Mouse (Mus musculus): ENCODE measurements around the gene Plppr4. TPM values are rescaled to one million over a fixed set of nuclear protein-coding genes. Genes with fewer than 3 reads are reported as not detected.

Gene Plppr4
- under 1 TPM in 1 of 4 experiments, not detected in 3; 0.16 TPM for total RNA-seq (2022)

GRCm38 (mm10) chr3:117360528-117360927, at the start of gene Plppr4:
Gene Plppr4, minus strand, starts transcription at chr3:117360876.
- DNase-seq (ENCODE audit: low spot score in 2 of 2) = no peak

GRCm38 (mm10) chr3:117405821-117406220, 45.1 kb upstream of the Plppr4 start:
- no peak for DNase-seq (ENCODE audit: low spot score in 2 of 2)

- DNase-seq (ENCODE audit: low spot score in 2 of 2) = no peak
These were observed 43.1 kb upstream of the Plppr4 start for GRCm38 (mm10) chr3:117403740-117404139.

GRCm38 (mm10) chr3:117366041-117366440, 5.4 kb upstream of the Plppr4 start:
- DNase-seq (ENCODE audit: low spot score in 2 of 2) = no peak

- DNase-seq (ENCODE audit: low spot score in 2 of 2) = no peak
These were observed 772 bp downstream of the Plppr4 start for GRCm38 (mm10) chr3:117359686-117360521.

GRCm38 (mm10) chr3:117358981-117359628, 1.6 kb downstream of the Plppr4 start:
- no peak for DNase-seq (ENCODE audit: low spot score in 2 of 2)

- no peak for DNase-seq (ENCODE audit: low spot score in 2 of 2)
These were observed 3.3 kb downstream of the Plppr4 start for GRCm38 (mm10) chr3:117357367-117357766.

GRCm38 (mm10) chr3:117353940-117354339, 6.7 kb downstream of the Plppr4 start:
- DNase-seq (ENCODE audit: low spot score in 2 of 2) = no peak

- no peak for DNase-seq (ENCODE audit: low spot score in 2 of 2)
These were observed 14.3 kb downstream of the Plppr4 start for GRCm38 (mm10) chr3:117346351-117346750.

GRCm38 (mm10) chr3:117331502-117331901, 29.2 kb downstream of the Plppr4 start:
- no peak for DNase-seq (ENCODE audit: low spot score in 2 of 2)

- DNase-seq (ENCODE audit: low spot score in 2 of 2) = no peak
These were observed 31.2 kb downstream of the Plppr4 start for GRCm38 (mm10) chr3:117329485-117329884.

- no peak for DNase-seq (ENCODE audit: low spot score in 2 of 2)
These were observed 34.1 kb downstream of the Plppr4 start for GRCm38 (mm10) chr3:117326551-117326950.

GRCm38 (mm10) chr3:117319671-117320070, 41.0 kb downstream of the Plppr4 start:
- DNase-seq (ENCODE audit: low spot score in 2 of 2) = no peak

GRCm38 (mm10) chr3:117313339-117313738, 47.3 kb downstream of the Plppr4 start:
- DNase-seq (ENCODE audit: low spot score in 2 of 2) = no peak

- no peak for DNase-seq (ENCODE audit: low spot score in 2 of 2)
These were observed 48.6 kb downstream of the Plppr4 start for GRCm38 (mm10) chr3:117312097-117312496.

GRCm38 (mm10) chr3:117310801-117311368, 49.8 kb downstream of the Plppr4 start:
- DNase-seq (ENCODE audit: low spot score in 2 of 2) = no peak

GRCm38 (mm10) chr3:117309580-117309910, 51.1 kb downstream of the Plppr4 start:
- DNase-seq (ENCODE audit: low spot score in 2 of 2) = no peak

GRCm38 (mm10) chr3:117308895-117309579, 51.6 kb downstream of the Plppr4 start:
- DNase-seq (ENCODE audit: low spot score in 2 of 2) = no peak

- DNase-seq (ENCODE audit: low spot score in 2 of 2) = no peak
These were observed 53.1 kb downstream of the Plppr4 start for GRCm38 (mm10) chr3:117307555-117307954.

GRCm38 (mm10) chr3:117304037-117304436, 56.6 kb downstream of the Plppr4 start:
- DNase-seq (ENCODE audit: low spot score in 2 of 2) = no peak

- no peak for DNase-seq (ENCODE audit: low spot score in 2 of 2)
These were observed 59.9 kb downstream of the Plppr4 start for GRCm38 (mm10) chr3:117300735-117301271.

- DNase-seq (ENCODE audit: low spot score in 2 of 2) = no peak
These were observed 62.9 kb downstream of the Plppr4 start for GRCm38 (mm10) chr3:117297735-117298134.

Measured in gastrocnemius, adult 8-10 months (tissue).